Mouse (Mus musculus): ENCODE measurements at regions not wholly inside any gene's neighbourhood (a gene's known extent, or its start where the extent isn't known, plus 50 kb on each side); places are given as distances from the start of the nearest gene placed in this dataset.

DNA sequence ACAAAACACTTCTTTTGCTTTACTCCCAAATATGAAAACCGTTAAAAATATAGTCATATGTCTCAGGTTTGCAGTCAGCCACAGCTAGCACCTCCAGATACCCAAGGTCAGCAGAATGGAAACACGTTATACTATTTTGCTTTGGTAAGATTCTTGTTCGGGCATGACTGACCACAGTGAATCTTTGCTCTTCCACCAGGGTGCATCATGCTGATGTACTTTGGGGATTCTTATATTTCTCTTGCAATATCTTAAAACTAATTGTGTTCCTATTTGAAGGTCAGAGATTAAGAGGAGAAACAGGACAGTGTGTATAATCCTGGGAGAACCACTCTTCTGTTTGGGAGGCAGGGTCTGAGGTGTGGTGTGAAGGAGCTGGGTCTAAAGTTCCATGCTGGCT lies 481.7 kb downstream of the Hace1 start:
- DNase-seq (ENCODE audit: low spot score) (no peak), ATAC-seq (replicated peaks; ENCODE audit: low FRiP score, low read depth) (no peak)
- no peak overlapping the region for H3K4me3 ChIP-seq (replicated peaks; ENCODE audit: low read depth, low read length)
- H3K36me3 ChIP-seq (ENCODE audit: insufficient read depth, low read length): no peaks in the 10 kb centered on the region
- no peak overlapping the region for H3K27ac ChIP-seq
- H3K27me3 ChIP-seq (ENCODE audit: insufficient read depth, low read length): no peaks in the 10 kb centered on the region
- H3K9ac ChIP-seq (ENCODE audit: low read depth, low read length): no peak overlapping the region
- 75% methylated on average over 3 of the region's 3 CpGs for WGBS
- H3K9me3 ChIP-seq (replicated peaks; ENCODE audit: low read length): no peaks in the 10 kb centered on the region
- TF ChIP-seq CTCF (IDR thresholded peaks at IDR 0.05; ENCODE audit: low read depth): 0 out of 2 replicates have a peak, but pooled peaks have one; percentile 8
- H3K4me2 ChIP-seq (ENCODE audit: low read length): no peak overlapping the region
- no peaks in the 10 kb centered on the region for H3K4me1 ChIP-seq (replicated peaks; ENCODE audit: insufficient read depth, low read length)

GRCm38 (mm10) chr10:46063831-46064230 lies 486.2 kb downstream of the Hace1 start:
- DNase-seq (ENCODE audit: low spot score): no peak
- ATAC-seq (replicated peaks; ENCODE audit: low FRiP score, low read depth): no peak
- H3K9ac ChIP-seq (ENCODE audit: low read depth, low read length): no peak overlapping the region
- no peak overlapping the region for H3K4me2 ChIP-seq (ENCODE audit: low read length)
- H3K27ac ChIP-seq: no peak overlapping the region
- H3K4me3 ChIP-seq (replicated peaks; ENCODE audit: low read depth, low read length): no peak overlapping the region
- no peaks in the 10 kb centered on the region for H3K9me3 ChIP-seq (replicated peaks; ENCODE audit: low read length)
- H3K4me1 ChIP-seq (replicated peaks; ENCODE audit: insufficient read depth, low read length): no peaks in the 10 kb centered on the region
- WGBS: 85% methylated on average over 4 of the region's 4 CpGs
- TF ChIP-seq CTCF (IDR thresholded peaks at IDR 0.05; ENCODE audit: low read depth): no peak
- H3K27me3 ChIP-seq (ENCODE audit: insufficient read depth, low read length): no peaks in the 10 kb centered on the region
- H3K36me3 ChIP-seq (ENCODE audit: insufficient read depth, low read length): no peaks in the 10 kb centered on the region

DNA sequence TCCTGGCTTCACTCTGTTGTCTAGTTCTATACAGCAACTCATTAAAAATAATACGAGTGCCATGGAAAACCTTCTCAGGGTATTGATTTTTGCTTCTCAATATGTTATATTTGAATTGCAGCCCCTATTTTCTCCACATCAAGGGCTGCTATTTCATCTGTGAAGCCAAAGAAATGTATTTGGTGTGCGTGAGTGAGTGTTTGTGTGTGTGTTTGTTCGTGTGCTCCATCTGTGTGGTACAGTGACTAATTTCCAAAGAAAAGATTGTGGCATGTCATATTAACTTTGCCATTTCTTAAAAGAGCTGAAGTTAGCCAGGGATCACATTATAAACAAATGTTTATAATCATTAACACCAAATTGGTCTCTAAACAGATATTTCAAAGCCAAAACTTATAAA lies 493.1 kb downstream of the Hace1 start:
- ATAC-seq (replicated peaks; ENCODE audit: low FRiP score, low read depth): no peak
- no peaks in the 10 kb centered on the region for H3K36me3 ChIP-seq (ENCODE audit: insufficient read depth, low read length)

GRCm38 (mm10) chr10:46071220-46071619 lies 493.6 kb downstream of the Hace1 start:
- no peak for ATAC-seq (replicated peaks; ENCODE audit: low FRiP score, low read depth)
- WGBS: 69% methylated on average over 8 of the region's 8 CpGs
- H3K9ac ChIP-seq (ENCODE audit: low read depth, low read length): no peak overlapping the region
- no peaks in the 10 kb centered on the region for H3K27me3 ChIP-seq (ENCODE audit: insufficient read depth, low read length)
- H3K4me2 ChIP-seq (ENCODE audit: low read length): no peak overlapping the region
- H3K27ac ChIP-seq: no peak overlapping the region
- H3K4me3 ChIP-seq (replicated peaks; ENCODE audit: low read depth, low read length): no peak overlapping the region
- DNase-seq (ENCODE audit: low spot score): no peak
- no peak for TF ChIP-seq CTCF (IDR thresholded peaks at IDR 0.05; ENCODE audit: low read depth)
- H3K36me3 ChIP-seq (ENCODE audit: insufficient read depth, low read length): no peaks in the 10 kb centered on the region
- H3K4me1 ChIP-seq (replicated peaks; ENCODE audit: insufficient read depth, low read length): no peaks in the 10 kb centered on the region
- no peaks in the 10 kb centered on the region for H3K9me3 ChIP-seq (replicated peaks; ENCODE audit: low read length)

More for the DNA sequence above, 493.1 kb downstream of the Hace1 start:
- TF ChIP-seq CTCF (IDR thresholded peaks at IDR 0.05; ENCODE audit: low read depth): no peak
- DNase-seq (ENCODE audit: low spot score): no peak
- H3K4me1 ChIP-seq (replicated peaks; ENCODE audit: insufficient read depth, low read length): no peaks in the 10 kb centered on the region
- no peaks in the 10 kb centered on the region for H3K27me3 ChIP-seq (ENCODE audit: insufficient read depth, low read length)
- 91% methylated on average over 3 of the region's 3 CpGs for WGBS
- H3K4me2 ChIP-seq (ENCODE audit: low read length): no peak overlapping the region
- no peak overlapping the region for H3K27ac ChIP-seq
- H3K4me3 ChIP-seq (replicated peaks; ENCODE audit: low read depth, low read length): no peak overlapping the region
- H3K9ac ChIP-seq (ENCODE audit: low read depth, low read length): no peak overlapping the region
- no peaks in the 10 kb centered on the region for H3K9me3 ChIP-seq (replicated peaks; ENCODE audit: low read length)

- no peaks in the 10 kb centered on the region for H3K9me3 ChIP-seq (replicated peaks; ENCODE audit: low read length)
- H3K27ac ChIP-seq: no peak overlapping the region
- no peaks in the 10 kb centered on the region for H3K36me3 ChIP-seq (ENCODE audit: insufficient read depth, low read length)
- no peak for TF ChIP-seq CTCF (IDR thresholded peaks at IDR 0.05; ENCODE audit: low read depth)
- 80% methylated on average over 12 of the region's 12 CpGs for WGBS
- H3K4me1 ChIP-seq (replicated peaks; ENCODE audit: insufficient read depth, low read length): no peaks in the 10 kb centered on the region
- no peak overlapping the region for H3K4me3 ChIP-seq (replicated peaks; ENCODE audit: low read depth, low read length)
- H3K27me3 ChIP-seq (ENCODE audit: insufficient read depth, low read length): no peaks in the 10 kb centered on the region
- ATAC-seq (replicated peaks; ENCODE audit: low FRiP score, low read depth) (no peak), DNase-seq (ENCODE audit: low spot score) (no peak)
- no peak overlapping the region for H3K9ac ChIP-seq (ENCODE audit: low read depth, low read length)
- H3K4me2 ChIP-seq (ENCODE audit: low read length): no peak overlapping the region
Observed at GRCm38 (mm10) chr10:46071810-46072549, 494.4 kb downstream of the Hace1 start.

GRCm38 (mm10) chr10:46072550-46073470 lies 495.2 kb downstream of the Hace1 start:
- no peak for ATAC-seq (replicated peaks; ENCODE audit: low FRiP score, low read depth)
- Histone ChIP-seq H3K27me3 (ENCODE audit: insufficient read depth, low read length) (no peaks in the 10 kb centered on the region), H3K9me3 (replicated peaks; ENCODE audit: low read length) (no peaks in the 10 kb centered on the region), H3K4me1 (replicated peaks; ENCODE audit: insufficient read depth, low read length) (no peaks in the 10 kb centered on the region), H3K9ac (ENCODE audit: low read depth, low read length) (no peak overlapping the region), H3K4me2 (ENCODE audit: low read length) (no peak overlapping the region), H3K4me3 (replicated peaks; ENCODE audit: low read depth, low read length) (no peak overlapping the region), H3K27ac (no peak overlapping the region), H3K36me3 (ENCODE audit: insufficient read depth, low read length) (no peaks in the 10 kb centered on the region)
- WGBS: 62% methylated on average over 16 of the region's 16 CpGs
- DNase-seq (ENCODE audit: low spot score): no peak
- no peak for TF ChIP-seq CTCF (IDR thresholded peaks at IDR 0.05; ENCODE audit: low read depth)
